Mouse (Mus musculus) testis, adult 2 months (tissue): ENCODE data around the gene Sox12.

Experiments used
- CTCF ChIP-seq: fragments of 200-500 bp; IDR thresholded peaks from 2 replicates; pipeline ENCODE4 v1.5.1; 2012; ENCODE audit warnings: low read depth, mild to moderate bottlenecking, inconsistent platforms, low read length, moderate library complexity; ENCODE audit not compliant: control insufficient read depth, insufficient read depth, insufficient replicate concordance
- POLR2A ChIP-seq: fragments of 200-500 bp; IDR thresholded peaks from 2 replicates; pipeline ENCODE4 v1.6.1; 2012; ENCODE audit warnings: low read depth, mild to moderate bottlenecking, inconsistent platforms, low read length, moderate library complexity; ENCODE audit not compliant: control insufficient read depth

DNA sequence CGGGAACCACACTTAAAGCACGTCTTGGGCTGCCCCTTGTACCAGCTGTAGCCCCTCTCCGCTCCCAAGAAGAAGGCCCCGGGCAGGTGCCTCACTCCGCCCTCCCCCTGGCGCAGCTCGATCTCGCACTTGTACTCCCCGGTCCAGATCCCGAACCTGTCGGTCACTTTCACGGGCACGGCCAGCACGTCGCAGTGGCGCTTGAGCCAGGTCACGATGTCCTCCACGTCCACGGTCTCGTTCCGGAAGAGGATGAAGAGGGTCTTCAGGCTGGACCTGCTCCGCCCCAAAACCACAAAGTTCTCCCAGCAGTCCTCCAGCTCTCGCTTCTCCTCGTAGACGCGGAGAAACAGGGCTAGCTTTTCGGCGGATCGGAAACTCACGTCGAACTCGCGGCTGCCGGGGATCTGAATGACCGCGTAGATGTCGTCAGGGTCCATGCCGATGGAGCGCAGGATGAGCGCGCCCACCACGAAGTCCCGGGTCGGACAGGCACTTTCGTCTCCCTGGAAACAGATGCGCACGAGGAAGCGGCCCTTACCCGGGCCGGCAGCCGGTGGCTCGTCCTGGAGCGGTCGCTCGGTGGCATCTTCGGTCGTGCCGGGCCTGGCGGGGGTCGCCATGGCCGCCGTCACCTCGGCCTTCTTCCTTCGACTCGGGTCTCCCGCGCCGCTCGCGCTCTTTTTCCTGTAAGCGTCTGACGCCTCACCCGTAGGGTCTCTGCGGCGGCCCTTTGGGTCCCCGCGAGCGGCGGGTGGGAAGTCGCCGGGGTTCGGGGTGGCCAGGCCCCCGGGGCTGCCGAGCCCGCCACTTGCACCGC is 16.1 kb upstream of the Sox12 start:
- TF ChIP-seq CTCF = no peak
- TF ChIP-seq POLR2A = no peak; the same call in 1 of the 2 replicates
